Mouse (Mus musculus) liver, postnatal 0 days (tissue): ENCODE results near the gene Itgb2l.

Source experiments
- CTCF ChIP-seq: sonication (generic); IDR thresholded peaks from 2 replicates; pipeline ENCODE4 v1.5.1; 2016; ENCODE audit warnings: antibody characterized with exemption, low read depth
- EP300 ChIP-seq: IDR thresholded peaks from 2 replicates; pipeline ENCODE4 v1.6.1; 2016; ENCODE audit warnings: antibody characterized with exemption, low read depth, mild to moderate bottlenecking

GRCm38 (mm10) chr16:96425044-96425443 is 18.4 kb downstream of the Itgb2l start:
- TF ChIP-seq CTCF (no peak), EP300 (no peak)
